Mouse (Mus musculus): ENCODE data around the gene Krt33b. TPM values are rescaled to one million over a fixed set of nuclear protein-coding genes. Genes with fewer than 3 reads are reported as not detected.

Gene Krt33b
- total and polyA plus RNA-seq, 3 experiments = not detected

GRCm38 (mm10) chr11:100004846-100005245 is 24.8 kb downstream of the Krt33b start:
- dilution Hi-C loops (cut with MboI; ENCODE audit: extremely low pct_ligation_motif_present, extremely low pct_unique_long_range_greater_than_20kb, low sequenced_read_pairs) = no loop called here
- no peak overlapping the region for H3K9ac ChIP-seq (ENCODE audit: insufficient read depth, low read depth)
- DNase-seq (ENCODE audit: extremely low read depth) = peak; percentile 54

GRCm38 (mm10) chr11:99999091-99999490 is 30.6 kb downstream of the Krt33b start:
- no peaks in the 10 kb centered on the region for H3K36me3 ChIP-seq (replicated peaks in 1 of 2; ENCODE audit: control insufficient read depth in 1 of 2, insufficient read depth in 1 of 2, low read length in 1 of 2)
- H3K4me1 ChIP-seq (ENCODE audit: control insufficient read depth in 1 of 2, insufficient read depth in 2 of 2) = no peaks in the 10 kb centered on the region
- TF ChIP-seq CTCF (conservative IDR thresholded peaks at IDR 0.05 in 1 of 2, IDR thresholded peaks at IDR 0.05 in 1 of 2; ENCODE audit: low read depth in 2 of 2, low read length in 2 of 2) (no peak), ZC3H11A (IDR thresholded peaks at IDR 0.05; ENCODE audit: low read depth, low read length) (no peak), SIN3A (IDR thresholded peaks at IDR 0.05; ENCODE audit: low read length) (no peak), HCFC1 (IDR thresholded peaks at IDR 0.05; ENCODE audit: low read depth, low read length) (no peak), ELF1 (IDR thresholded peaks at IDR 0.05; ENCODE audit: low read depth, low read length) (no peak), MXI1 (IDR thresholded peaks at IDR 0.05; ENCODE audit: low read depth, low read length) (no peak), POLR2AphosphoS2 (IDR thresholded peaks at IDR 0.05; ENCODE audit: low read depth, low read length) (no peak), CHD2 (IDR thresholded peaks at IDR 0.05; ENCODE audit: low read length) (no peak), EP300 (IDR thresholded peaks at IDR 0.05; ENCODE audit: low read length) (no peak), JUN (IDR thresholded peaks at IDR 0.05; ENCODE audit: insufficient read depth, low read depth, low read length) (no peak), IRF4 (IDR thresholded peaks at IDR 0.05; ENCODE audit: low read depth, low read length) (no peak), KAT2A (IDR thresholded peaks at IDR 0.05; ENCODE audit: insufficient replicate concordance, low read length) (no peak), ZNF384 (IDR thresholded peaks at IDR 0.05; ENCODE audit: low read depth, low read length) (no peak)
- dilution Hi-C loops (cut with MboI; ENCODE audit: extremely low pct_ligation_motif_present, extremely low pct_unique_long_range_greater_than_20kb, low sequenced_read_pairs) (no loop called here), in situ Hi-C loops (cut with MboI; ENCODE audit: low pct_ligation_motif_present, low pct_unique_long_range_greater_than_20kb, low sequenced_read_pairs) (no loop called here)
- H3K4me3 ChIP-seq (replicated peaks in 1 of 3; ENCODE audit: low read depth in 2 of 3, low read length in 2 of 3, poor library complexity in 1 of 3) = no peak overlapping the region
- no peak overlapping the region for H3K4me2 ChIP-seq (ENCODE audit: insufficient read depth, low read depth, poor library complexity, severe bottlenecking)
- no peaks in the 10 kb centered on the region for H3K79me2 ChIP-seq (replicated peaks; ENCODE audit: control insufficient read depth, extremely low read depth, insufficient read depth, poor library complexity, severe bottlenecking)
- H3K9me3 ChIP-seq (replicated peaks; ENCODE audit: low read length) = peaks cover 6% of the 10 kb centered on the region
- H3K9ac ChIP-seq (ENCODE audit: insufficient read depth, low read depth) = no peak overlapping the region
- H3K27me3 ChIP-seq (replicated peaks) = peaks cover 61% of the 10 kb centered on the region
- DNase-seq (ENCODE audit: extremely low read depth) = no peak
- H3K27ac ChIP-seq (ENCODE audit: insufficient read depth, low read depth) = no peak overlapping the region

More at GRCm38 (mm10) chr11:100004846-100005245, 24.8 kb downstream of the Krt33b start:
- in situ Hi-C loops (cut with MboI; ENCODE audit: low pct_ligation_motif_present, low pct_unique_long_range_greater_than_20kb, low sequenced_read_pairs) = loop anchor here (10.0 kb wide), 1 partner anchor 540 kb away; no protein-coding TSS in a partner anchor
- H3K27me3 ChIP-seq (replicated peaks) = peaks cover 44% of the 10 kb centered on the region
- no peak overlapping the region for H3K4me2 ChIP-seq (ENCODE audit: insufficient read depth, low read depth, poor library complexity, severe bottlenecking)
- no peaks in the 10 kb centered on the region for H3K36me3 ChIP-seq (replicated peaks in 1 of 2; ENCODE audit: control insufficient read depth in 1 of 2, insufficient read depth in 1 of 2, low read length in 1 of 2)
- H3K9me3 ChIP-seq (replicated peaks; ENCODE audit: low read length) = peaks cover 6% of the 10 kb centered on the region
- no peak for TF ChIP-seq HCFC1 (IDR thresholded peaks at IDR 0.05; ENCODE audit: low read depth, low read length)
- no peak for TF ChIP-seq ZKSCAN1 (IDR thresholded peaks at IDR 0.05; ENCODE audit: borderline replicate concordance, low read depth, low read length)
- peak; percentile 36; the same call in 1 of the 2 replicates for TF ChIP-seq ZC3H11A (IDR thresholded peaks at IDR 0.05; ENCODE audit: low read depth, low read length)
- TF ChIP-seq USF1 (IDR thresholded peaks at IDR 0.05; ENCODE audit: low read depth, low read length) = no peak
- no peak for TF ChIP-seq POLR2A (IDR thresholded peaks at IDR 0.05; ENCODE audit: low read depth, low read length)
- peak; percentile 99 for TF ChIP-seq ZNF384 (IDR thresholded peaks at IDR 0.05; ENCODE audit: low read depth, low read length)
- TF ChIP-seq NRF1 (IDR thresholded peaks at IDR 0.05; ENCODE audit: low read depth, low read length) = no peak
- no peak for TF ChIP-seq CHD2 (IDR thresholded peaks at IDR 0.05; ENCODE audit: low read length)
- TF ChIP-seq UBTF (IDR thresholded peaks at IDR 0.05; ENCODE audit: low read depth, low read length) = no peak
- no peak for TF ChIP-seq JUN (IDR thresholded peaks at IDR 0.05; ENCODE audit: insufficient read depth, low read depth, low read length)
- no peak for TF ChIP-seq CHD1 (IDR thresholded peaks at IDR 0.05; ENCODE audit: low read depth, low read length)
- no peak for TF ChIP-seq ETS1 (conservative IDR thresholded peaks at IDR 0.05; ENCODE audit: low read depth, low read length)
- 0 out of 2 replicates have a peak, but pooled peaks have one; percentile 27 for TF ChIP-seq MYC (IDR thresholded peaks at IDR 0.05; ENCODE audit: low read depth, low read length)
- no peak for TF ChIP-seq RCOR1 (conservative IDR thresholded peaks at IDR 0.05; ENCODE audit: low read depth, low read length)
- TF ChIP-seq SIN3A (IDR thresholded peaks at IDR 0.05; ENCODE audit: low read length) = no peak
- no peak for TF ChIP-seq USF2 (conservative IDR thresholded peaks at IDR 0.05; ENCODE audit: low read depth, low read length)
- no peak for TF ChIP-seq MXI1 (IDR thresholded peaks at IDR 0.05; ENCODE audit: low read depth, low read length)
- TF ChIP-seq SMC3 (IDR thresholded peaks at IDR 0.05; ENCODE audit: low read depth, low read length) = peak; percentile 85
- TF ChIP-seq MAX (IDR thresholded peaks at IDR 0.05; ENCODE audit: low read length) = no peak
- no peak for TF ChIP-seq EP300 (IDR thresholded peaks at IDR 0.05; ENCODE audit: low read length)
- no peak for TF ChIP-seq E2F4 (IDR thresholded peaks at IDR 0.05; ENCODE audit: insufficient replicate concordance, low read depth, low read length)
- TF ChIP-seq BHLHE40 (IDR thresholded peaks at IDR 0.05; ENCODE audit: low read depth, low read length) = no peak
- peak; percentile 93 to 94 for TF ChIP-seq CTCF (conservative IDR thresholded peaks at IDR 0.05 in 1 of 2, IDR thresholded peaks at IDR 0.05 in 1 of 2; ENCODE audit: low read depth in 2 of 2, low read length in 2 of 2)
- peak; percentile 96 for TF ChIP-seq RAD21 (IDR thresholded peaks at IDR 0.05; ENCODE audit: low read depth, low read length)
- TF ChIP-seq JUND (conservative IDR thresholded peaks at IDR 0.05; ENCODE audit: low read depth, low read length) = no peak
- TF ChIP-seq NELFE (IDR thresholded peaks at IDR 0.05; ENCODE audit: low read depth, low read length) = no peak
- TF ChIP-seq MAZ (IDR thresholded peaks at IDR 0.05; ENCODE audit: low read depth, low read length) = no peak
- TF ChIP-seq GABPA (IDR thresholded peaks at IDR 0.05; ENCODE audit: insufficient replicate concordance, low read depth, low read length) = no peak
- H3K4me1 ChIP-seq (ENCODE audit: control insufficient read depth in 1 of 2, insufficient read depth in 2 of 2) = no peaks in the 10 kb centered on the region
- no peak overlapping the region for H3K4me3 ChIP-seq (replicated peaks in 1 of 3; ENCODE audit: low read depth in 2 of 3, low read length in 2 of 3, poor library complexity in 1 of 3)
- H3K27ac ChIP-seq (ENCODE audit: insufficient read depth, low read depth) = no peak overlapping the region
- H3K79me2 ChIP-seq (replicated peaks; ENCODE audit: control insufficient read depth, extremely low read depth, insufficient read depth, poor library complexity, severe bottlenecking) = no peaks in the 10 kb centered on the region; the same call in 1 of the 2 replicates
